Mouse (Mus musculus) forebrain, embryonic 11.5 days (tissue): ENCODE measurements at regions not wholly inside any gene's neighbourhood (a gene's known extent, or its start where the extent isn't known, plus 50 kb on each side); places are given as distances from the start of the nearest gene placed in this dataset.
"Not testable (repeated sequence)": the region's sequence is repeated elsewhere in the genome, so short reads cannot be mapped to it uniquely, and the experiment has no call there.

ENCODE experiments used
- ATAC-seq: fragments of 200-750 bp; cut with Nextera tagmentation; replicated peaks from 2 replicates; pipeline ENCODE4 v1.8.0; 2017; ENCODE audit warnings: moderate TSS enrichment; ENCODE audit not compliant: low FRiP score
- DNase-seq: peaks from one replicate; pipeline ENCODE4 v3.0.0-alpha.2; 2017; ENCODE audit warnings: low spot score
- H3K27ac ChIP-seq: fragments of 300-500 bp; sonication (generic); 2 replicates; pipeline ENCODE4 v1.5.1; 2014; ENCODE audit warnings: low read depth, low read length
- H3K27me3 ChIP-seq: fragments of 300-500 bp; sonication (generic); 2 replicates; pipeline ENCODE4 v1.6.1; 2014; ENCODE audit warnings: mild to moderate bottlenecking, low read length, mixed read lengths; ENCODE audit not compliant: control insufficient read depth, insufficient read depth
- H3K36me3 ChIP-seq: fragments of 300-500 bp; sonication (generic); 2 replicates; pipeline ENCODE4 v1.6.1; 2014; ENCODE audit warnings: mild to moderate bottlenecking, low read length, moderate library complexity, mixed read lengths; ENCODE audit not compliant: control insufficient read depth, insufficient read depth
- H3K4me1 ChIP-seq: fragments of 300-500 bp; sonication (generic); replicated peaks from 2 replicates; pipeline ENCODE4 v1.6.1; 2014; ENCODE audit warnings: low read length, mixed read lengths; ENCODE audit not compliant: control insufficient read depth, insufficient read depth
- H3K4me2 ChIP-seq: fragments of 300-500 bp; sonication (generic); 2 replicates; pipeline ENCODE4 v1.6.1; 2014; ENCODE audit warnings: low read depth, mild to moderate bottlenecking, low read length, moderate library complexity, mixed read lengths; ENCODE audit not compliant: severe bottlenecking
- H3K4me3 ChIP-seq: fragments of 300-500 bp; sonication (generic); 2 replicates; pipeline ENCODE4 v1.5.1; 2014; ENCODE audit warnings: low read depth, low read length
- H3K9ac ChIP-seq: fragments of 300-500 bp; sonication (generic); 2 replicates; pipeline ENCODE4 v1.6.1; 2014; ENCODE audit warnings: low read length
- H3K9me3 ChIP-seq: fragments of 300-500 bp; sonication (generic); 2 replicates; pipeline ENCODE4 v1.6.1; 2016; ENCODE audit warnings: low read length, mixed read lengths; ENCODE audit not compliant: control insufficient read depth
- WGBS: fragments of 180-500 bp; shearing (Covaris S2); extraction: QIAGEN DNeasy Blood & Tissue Kit; methylation state at CpG from one replicate; pipeline ENCODE4 v1.1.7; 2014; 5-methylcytosine and 5-hydroxymethylcytosine counted together

DNA sequence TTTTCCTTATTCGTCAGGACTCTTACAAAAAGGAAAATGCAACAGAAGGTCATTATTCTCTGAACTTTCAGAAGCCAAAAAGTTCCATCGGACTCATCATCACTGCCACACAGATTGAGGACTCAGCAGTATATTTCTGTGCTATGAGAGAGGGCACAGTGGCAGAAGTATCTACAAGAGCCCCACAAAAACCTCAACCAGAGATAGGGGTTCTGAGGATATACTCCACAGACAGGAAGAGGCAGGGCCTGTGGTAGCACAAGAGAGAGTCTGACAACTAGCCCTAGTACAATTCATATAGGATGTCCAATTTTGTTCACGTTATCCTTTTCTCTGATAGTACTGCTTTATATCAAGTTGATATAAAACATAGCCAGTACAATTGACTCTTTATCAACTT lies 510.4 kb downstream of the Dad1 start:
- H3K4me3 ChIP-seq, H3K27ac ChIP-seq, H3K9ac ChIP-seq, DNase-seq, H3K36me3 ChIP-seq, H3K4me1 ChIP-seq, ATAC-seq, H3K9me3 ChIP-seq, H3K4me2 ChIP-seq, H3K27me3 ChIP-seq: not testable (repeated sequence)
- WGBS = 81% methylated on average over 3 of the region's 3 CpGs

DNA sequence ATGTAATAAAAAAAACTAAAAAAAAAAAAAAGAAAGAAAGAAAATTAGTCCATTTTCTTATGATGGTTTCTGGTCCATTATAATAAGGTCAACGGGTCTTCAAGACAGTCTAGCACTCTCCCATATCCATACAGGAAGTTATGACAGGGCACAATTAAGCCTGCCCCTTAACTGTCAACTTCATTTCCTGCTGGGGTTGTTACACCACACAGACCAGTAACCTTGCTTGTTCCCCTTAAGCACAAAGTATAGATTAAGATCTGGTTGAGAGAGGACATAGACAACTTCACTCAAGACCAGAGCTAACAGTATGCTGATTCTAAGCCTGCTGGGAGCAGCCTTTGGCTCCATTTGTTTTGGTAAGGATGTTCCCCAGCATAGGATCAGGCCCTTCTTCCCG lies 511.0 kb downstream of the Dad1 start:
- not testable (repeated sequence) for H3K27ac ChIP-seq, H3K4me1 ChIP-seq, DNase-seq, H3K27me3 ChIP-seq, H3K4me3 ChIP-seq, H3K9ac ChIP-seq, ATAC-seq, H3K9me3 ChIP-seq, H3K36me3 ChIP-seq, H3K4me2 ChIP-seq
- 73% methylated on average over 2 of the region's 2 CpGs for WGBS

DNA sequence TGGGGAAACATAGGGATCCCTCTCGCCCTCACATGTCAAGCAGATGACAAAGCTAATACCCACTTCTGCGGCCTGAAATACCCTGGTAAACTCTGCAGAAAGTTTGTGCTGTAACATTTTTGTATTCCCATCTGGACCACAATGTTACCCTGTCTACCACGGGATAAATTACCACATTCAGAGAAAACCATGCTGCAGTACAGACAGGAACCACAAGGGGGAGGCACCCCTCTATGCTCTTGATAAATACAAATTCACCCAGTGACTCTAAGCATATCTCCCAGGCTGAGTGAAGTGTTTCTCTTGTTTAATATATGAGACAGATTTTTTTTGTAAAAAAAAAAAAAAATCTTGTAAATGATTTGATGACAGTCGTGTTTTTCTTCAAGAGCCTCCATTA lies 512.7 kb downstream of the Dad1 start:
- ATAC-seq, H3K4me1 ChIP-seq, H3K27me3 ChIP-seq, H3K9ac ChIP-seq, H3K27ac ChIP-seq, H3K4me2 ChIP-seq, H3K9me3 ChIP-seq, H3K4me3 ChIP-seq, H3K36me3 ChIP-seq: not testable (repeated sequence)
- 48% methylated on average over 4 of the region's 4 CpGs for WGBS
- DNase-seq = peak; percentile 57

DNA sequence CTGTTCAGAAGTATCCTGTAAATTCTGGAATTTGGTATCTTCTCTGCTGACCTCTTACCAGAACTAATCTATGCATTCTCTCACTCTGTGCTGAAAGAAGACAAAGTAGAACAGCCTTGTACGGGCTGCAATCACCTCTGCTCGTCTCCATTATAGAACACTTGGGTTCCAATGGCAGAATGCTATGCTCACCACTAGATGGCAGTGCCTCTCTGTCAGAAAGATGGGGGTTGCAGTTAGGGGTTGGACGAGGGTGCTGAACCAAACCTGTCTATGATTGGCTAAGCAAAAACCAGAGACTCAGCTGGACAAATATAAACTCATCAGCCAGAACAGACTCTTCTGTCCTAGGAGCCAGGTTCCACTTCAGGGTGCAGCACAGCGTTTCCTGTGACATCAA lies 515.9 kb downstream of the Dad1 start:
- ATAC-seq = peak; percentile 55; the same call in 1 of the 2 replicates
- H3K4me1 ChIP-seq, H3K9ac ChIP-seq, H3K9me3 ChIP-seq, H3K4me3 ChIP-seq, H3K36me3 ChIP-seq, H3K27ac ChIP-seq, H3K4me2 ChIP-seq, DNase-seq, H3K27me3 ChIP-seq: not testable (repeated sequence)
- WGBS = 40% methylated on average over 4 of the region's 4 CpGs

DNA sequence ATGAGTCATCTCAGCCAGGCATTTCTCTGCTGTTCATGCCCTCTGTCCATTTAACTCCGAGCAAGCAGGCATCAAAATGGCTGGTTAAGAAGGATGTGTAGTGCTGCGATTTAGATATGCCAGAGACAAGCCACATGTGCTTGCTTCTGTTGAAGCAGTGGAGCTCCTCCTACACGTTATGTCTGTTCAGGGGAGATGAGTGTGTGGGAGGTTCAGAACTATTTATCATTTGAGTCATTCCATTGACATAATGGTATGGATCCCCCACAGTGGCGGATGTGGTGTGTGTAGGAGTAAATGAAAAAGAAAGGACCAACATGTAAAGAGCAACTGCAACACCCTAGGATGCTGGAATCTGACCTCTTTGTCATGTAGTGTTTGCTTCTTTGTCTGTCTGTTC lies 517.6 kb downstream of the Dad1 start:
- WGBS = 82% methylated on average over 4 of the region's 4 CpGs

DNA sequence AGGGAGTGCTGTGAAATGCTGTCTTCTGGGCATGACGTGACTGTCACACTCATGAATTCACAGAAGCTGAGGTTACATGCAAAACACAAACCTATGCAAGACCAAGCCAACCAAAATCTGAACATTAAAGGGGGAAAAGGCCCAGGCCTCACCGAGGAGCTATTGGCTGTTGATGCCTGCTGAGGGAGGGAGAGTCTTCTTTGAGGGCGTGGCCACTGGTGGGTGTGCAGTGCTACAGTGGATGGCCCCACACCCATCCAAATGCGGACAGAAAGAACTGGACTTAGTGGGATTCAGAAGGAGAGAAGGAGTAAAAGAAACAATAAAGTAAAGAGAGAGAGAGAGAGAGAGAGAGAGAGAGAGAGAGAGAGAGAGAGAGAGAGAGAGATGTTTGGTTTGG lies 522.3 kb downstream of the Dad1 start:
- H3K4me2 ChIP-seq, H3K27ac ChIP-seq, H3K9ac ChIP-seq, H3K4me1 ChIP-seq, H3K27me3 ChIP-seq, H3K4me3 ChIP-seq, DNase-seq, ATAC-seq, H3K36me3 ChIP-seq, H3K9me3 ChIP-seq: not testable (repeated sequence)
- no CpG with 5 or more reads among the region's 4 CpGs for WGBS

More for the DNA sequence above, 517.6 kb downstream of the Dad1 start:
- not testable (repeated sequence) for H3K27me3 ChIP-seq, H3K27ac ChIP-seq, H3K4me1 ChIP-seq, DNase-seq, H3K9ac ChIP-seq, H3K4me3 ChIP-seq, H3K36me3 ChIP-seq, ATAC-seq, H3K4me2 ChIP-seq, H3K9me3 ChIP-seq

DNA sequence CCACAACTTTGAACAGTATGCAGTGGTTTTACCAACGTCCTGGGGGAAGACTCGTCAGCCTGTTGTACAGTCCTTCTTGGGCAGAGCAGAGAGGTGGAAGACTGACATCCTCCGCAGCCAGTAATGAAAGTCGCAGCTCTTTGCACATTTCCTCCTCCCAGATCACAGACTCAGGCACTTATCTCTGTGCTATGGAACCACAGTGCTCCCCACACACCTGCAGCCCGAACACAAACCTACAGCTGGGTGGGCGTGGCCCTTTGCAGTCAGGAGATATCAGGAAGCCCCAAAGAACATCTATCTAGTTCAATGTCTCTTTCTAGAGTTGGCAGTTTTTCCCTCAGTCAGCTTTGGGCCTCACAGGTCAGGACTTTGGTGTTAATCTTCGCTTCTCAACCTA lies 524.0 kb downstream of the Dad1 start:
- WGBS = 83% methylated on average over 1 of the region's 7 CpGs
- not testable (repeated sequence) for H3K9me3 ChIP-seq, H3K27me3 ChIP-seq, H3K27ac ChIP-seq, H3K9ac ChIP-seq, H3K4me2 ChIP-seq, H3K4me3 ChIP-seq, DNase-seq, H3K36me3 ChIP-seq, ATAC-seq, H3K4me1 ChIP-seq

DNA sequence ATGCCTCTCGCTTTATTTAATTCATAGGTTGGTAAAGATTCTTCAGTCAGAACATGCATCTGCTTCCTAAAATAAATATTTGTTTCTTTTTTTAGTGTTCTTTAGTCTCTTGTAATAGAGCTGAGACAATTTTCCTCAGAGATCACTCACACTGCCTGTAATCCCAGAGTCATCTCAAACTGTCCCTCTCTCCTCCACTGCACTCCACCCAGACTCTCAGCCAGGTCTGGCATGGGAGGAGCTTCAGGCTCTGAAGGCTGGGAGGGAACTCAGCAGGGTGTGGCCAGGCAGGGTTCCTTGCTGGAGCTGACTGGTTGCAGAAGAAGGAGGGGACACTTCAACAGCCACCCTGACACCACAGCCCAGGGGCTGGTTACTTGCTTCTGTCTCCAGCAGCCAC lies 524.8 kb downstream of the Dad1 start:
- not testable (repeated sequence) for H3K36me3 ChIP-seq, H3K9me3 ChIP-seq, H3K4me3 ChIP-seq, H3K27ac ChIP-seq, H3K4me1 ChIP-seq, H3K9ac ChIP-seq, H3K4me2 ChIP-seq, ATAC-seq, DNase-seq, H3K27me3 ChIP-seq
- no CpG with 5 or more reads among the region's 1 CpGs for WGBS

DNA sequence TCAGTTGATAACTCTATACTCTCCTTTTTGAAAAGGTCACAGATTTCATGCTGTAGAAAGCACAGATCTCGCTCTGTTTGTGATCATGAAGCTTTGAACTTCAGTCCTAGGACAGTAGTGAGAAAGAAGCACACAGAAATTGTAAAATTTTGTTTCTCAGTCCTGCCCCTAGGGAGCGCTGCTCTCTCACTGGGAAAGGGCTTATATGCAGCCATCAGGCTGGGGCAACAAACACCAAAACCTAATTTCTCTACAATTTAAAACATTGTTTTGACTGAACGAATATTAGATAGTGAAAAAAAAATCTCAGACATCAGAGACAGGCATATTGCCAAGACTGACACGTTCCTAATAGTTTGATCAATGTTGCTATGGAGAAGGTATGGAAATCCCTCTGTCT lies 527.0 kb downstream of the Dad1 start:
- not testable (repeated sequence) for ATAC-seq, H3K9me3 ChIP-seq
- WGBS = 71% methylated on average over 2 of the region's 4 CpGs

More for the DNA sequence above, 527.0 kb downstream of the Dad1 start:
- not testable (repeated sequence) for H3K36me3 ChIP-seq, H3K4me1 ChIP-seq, H3K27me3 ChIP-seq, DNase-seq, H3K9ac ChIP-seq, H3K4me2 ChIP-seq, H3K4me3 ChIP-seq, H3K27ac ChIP-seq
